Mouse (Mus musculus) CH12.LX (cell line): ENCODE results near the gene Olfr639.

Source experiments
- CHD1 ChIP-seq: IDR thresholded peaks from 2 replicates; pipeline ENCODE4 v1.6.1; 2012; ENCODE audit warnings: low read depth, low read length, improper control_type of control experiment, inconsistent platforms
- CTCF ChIP-seq, 2 experiments: IDR thresholded peaks in 1 of 2; conservative IDR thresholded peaks in 1 of 2; 2 replicates each; pipeline ENCODE4 v1.5.1; 2011 to 2012; ENCODE audit warnings: low read depth in 2 of 2, low read length in 2 of 2, improper control_type of control experiment in 1 of 2, inconsistent platforms in 1 of 2, mild to moderate bottlenecking in 1 of 2, moderate library complexity in 1 of 2
- ELF1 ChIP-seq: IDR thresholded peaks from 2 replicates; pipeline ENCODE4 v1.6.1; 2014; ENCODE audit warnings: low read depth, mild to moderate bottlenecking, inconsistent platforms, low read length, improper control_type of control experiment
- MAZ ChIP-seq: IDR thresholded peaks from 2 replicates; pipeline ENCODE4 v1.6.1; 2012; ENCODE audit warnings: low read depth, mild to moderate bottlenecking, inconsistent platforms, low read length, improper control_type of control experiment, moderate library complexity
- MXI1 ChIP-seq: IDR thresholded peaks from 2 replicates; pipeline ENCODE4 v1.6.1; 2011; ENCODE audit warnings: mild to moderate bottlenecking, low read depth, low read length, improper control_type of control experiment
- POLR2A ChIP-seq: IDR thresholded peaks from 2 replicates; pipeline ENCODE4 v1.6.1; 2011; ENCODE audit warnings: low read depth, mild to moderate bottlenecking, improper control_type of control experiment, low read length
- RAD21 ChIP-seq: IDR thresholded peaks from 2 replicates; pipeline ENCODE4 v1.6.1; 2011; ENCODE audit warnings: low read depth, mild to moderate bottlenecking, low read length, improper control_type of control experiment, moderate library complexity
- TBP ChIP-seq: conservative IDR thresholded peaks from 2 replicates; pipeline ENCODE4 v1.6.1; 2011; ENCODE audit warnings: low read depth, low read length, improper control_type of control experiment
- ZC3H11A ChIP-seq: IDR thresholded peaks from 2 replicates; pipeline ENCODE4 v1.6.1; 2012; ENCODE audit warnings: low read depth, mild to moderate bottlenecking, inconsistent platforms, low read length, improper control_type of control experiment
- ZMIZ1 ChIP-seq: IDR thresholded peaks from 2 replicates; pipeline ENCODE4 v1.6.1; 2012; ENCODE audit warnings: low read depth, mild to moderate bottlenecking, inconsistent platforms, low read length, improper control_type of control experiment

- TF ChIP-seq CTCF (conservative IDR thresholded peaks at IDR 0.05 in 1 of 2, IDR thresholded peaks at IDR 0.05 in 1 of 2; ENCODE audit: low read depth in 2 of 2, low read length in 2 of 2) (no peak), ELF1 (no peak), CHD1 (no peak), RAD21 (no peak), ZC3H11A (no peak), ZMIZ1 (no peak), MXI1 (no peak), MAZ (no peak), TBP (no peak), POLR2A (no peak)
Measured at GRCm38 (mm10) chr7:103999124-103999523, 18.0 kb downstream of the Olfr639 start.
